Mouse (Mus musculus): ENCODE measurements around the gene Capza1. TPM values are rescaled to one million over a fixed set of nuclear protein-coding genes. Genes with fewer than 3 reads are reported as not detected.
A peak's percentile ranks its signal among the peaks of the same experiment; 100 is the strongest.
"Not testable (repeated sequence)": the region's sequence is repeated elsewhere in the genome, so short reads cannot be mapped to it uniquely, and the experiment has no call there.

Capza1 gene
- polyA plus RNA-seq, 1 experiment from 2014 or later: 192 TPM

- Histone ChIP-seq H3K4me1 (ENCODE audit: control insufficient read depth, insufficient read depth, low read length) (peaks cover 21% of the 10 kb centered on the region; the same call in 1 of the 2 replicates), H3K9ac (ENCODE audit: low read depth, low read length) (0 out of 2 replicates have a peak overlapping the region, but pooled peaks have one; percentile 22), H3K36me3 (ENCODE audit: control insufficient read depth, insufficient read depth, low read length) (peaks cover 30% of the 10 kb centered on the region), H3K4me2 (ENCODE audit: low read depth, low read length) (peak overlapping the region; percentile 58; the same call in 1 of the 2 replicates)
- H3K27ac ChIP-seq (replicated peaks; ENCODE audit: low read depth, low read length); ATAC-seq (ENCODE audit: low read depth); H3K4me3 ChIP-seq (ENCODE audit: low read depth, low read length); H3K27me3 ChIP-seq (replicated peaks; ENCODE audit: control insufficient read depth, insufficient read depth, low read length); DNase-seq (ENCODE audit: low spot score); H3K9me3 ChIP-seq (ENCODE audit: control insufficient read depth, low read length): not testable (repeated sequence)
These were observed 2.4 kb upstream of the Capza1 start for GRCm38 (mm10) chr3:104866674-104867073.

- H3K27me3 ChIP-seq (replicated peaks; ENCODE audit: control insufficient read depth, insufficient read depth, low read length): no peaks in the 10 kb centered on the region
- H3K4me3 ChIP-seq (ENCODE audit: low read depth, low read length): peak overlapping the region; percentile 93
- peaks cover 17% of the 10 kb centered on the region for H3K36me3 ChIP-seq (ENCODE audit: control insufficient read depth, insufficient read depth, low read length)
- peak overlapping the region; percentile 98 for H3K27ac ChIP-seq (replicated peaks; ENCODE audit: low read depth, low read length)
- peaks cover 21% of the 10 kb centered on the region; the same call in 1 of the 2 replicates for H3K4me1 ChIP-seq (ENCODE audit: control insufficient read depth, insufficient read depth, low read length)
- DNase-seq (ENCODE audit: low spot score) (peak; percentile 19), ATAC-seq (ENCODE audit: low read depth) (no peak)
- peak overlapping the region; percentile 58 for H3K4me2 ChIP-seq (ENCODE audit: low read depth, low read length)
- 1% methylated on average over 12 of the region's 12 CpGs for whole genome bisulfite sequencing
- no peaks in the 10 kb centered on the region for H3K9me3 ChIP-seq (ENCODE audit: control insufficient read depth, low read length)
- H3K9ac ChIP-seq (ENCODE audit: low read depth, low read length): peak overlapping the region; percentile 78
These were observed 1.1 kb upstream of the Capza1 start for GRCm38 (mm10) chr3:104865341-104865788.

DNA sequence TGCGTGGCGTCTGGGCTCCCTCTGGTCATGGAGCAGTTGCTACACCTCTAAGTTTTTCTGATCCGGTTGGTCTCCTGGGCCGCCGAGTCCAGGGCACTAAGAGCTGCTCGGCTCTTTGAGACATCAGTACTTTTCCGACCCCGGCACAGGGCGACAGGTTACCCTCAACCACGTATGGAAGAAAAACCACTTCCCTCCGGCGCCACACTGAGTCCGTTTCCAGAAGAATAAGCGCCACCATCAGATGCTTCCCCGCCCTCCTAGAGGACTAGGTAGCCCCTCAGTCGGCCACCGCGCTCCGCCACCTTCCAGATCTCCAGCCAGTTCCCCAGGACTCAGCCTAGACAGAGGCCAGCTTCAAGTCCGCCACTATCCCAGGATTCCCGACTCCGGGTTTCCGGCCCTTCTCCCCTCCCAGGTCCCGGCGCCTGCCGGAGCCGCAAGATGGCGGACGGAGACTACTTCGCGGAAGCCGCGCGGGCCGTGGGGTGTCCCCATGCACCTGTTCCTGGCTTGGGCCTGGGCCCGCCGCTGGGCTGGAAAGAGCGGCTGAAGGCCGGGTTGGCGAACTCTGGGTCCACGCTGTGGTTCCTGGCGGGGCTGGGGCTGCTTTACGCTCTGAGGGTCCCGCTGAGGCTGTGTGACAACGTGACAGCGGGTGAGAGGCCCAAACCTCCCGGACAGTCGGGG, 491 bp upstream of the Capza1 start:
- Histone ChIP-seq H3K9me3 (ENCODE audit: control insufficient read depth, low read length) (no peaks in the 10 kb centered on the region), H3K9ac (ENCODE audit: low read depth, low read length) (peak overlapping the region; percentile 78), H3K27ac (replicated peaks; ENCODE audit: low read depth, low read length) (peak overlapping the region; percentile 98), H3K36me3 (ENCODE audit: control insufficient read depth, insufficient read depth, low read length) (peaks cover 11% of the 10 kb centered on the region; the same call in 1 of the 2 replicates), H3K4me1 (ENCODE audit: control insufficient read depth, insufficient read depth, low read length) (peaks cover 21% of the 10 kb centered on the region; the same call in 1 of the 2 replicates), H3K4me3 (ENCODE audit: low read depth, low read length) (peak overlapping the region; percentile 93), H3K27me3 (replicated peaks; ENCODE audit: control insufficient read depth, insufficient read depth, low read length) (no peaks in the 10 kb centered on the region), H3K4me2 (ENCODE audit: low read depth, low read length) (peak overlapping the region; percentile 58)
- WGBS: under 1% methylated on average over 46 of the region's 48 CpGs
- DNase-seq (ENCODE audit: low spot score): peak; percentile 93
- peak; percentile 94 for ATAC-seq (ENCODE audit: low read depth)

GRCm38 (mm10) chr3:104858560-104858959, 5.7 kb downstream of the Capza1 start:
- 89% methylated on average over 1 of the region's 1 CpGs for WGBS
- Histone ChIP-seq H3K4me2 (ENCODE audit: low read depth, low read length) (no peak overlapping the region), H3K36me3 (ENCODE audit: control insufficient read depth, insufficient read depth, low read length) (peaks cover 12% of the 10 kb centered on the region; the same call in 1 of the 2 replicates), H3K4me1 (ENCODE audit: control insufficient read depth, insufficient read depth, low read length) (peaks cover 12% of the 10 kb centered on the region; the same call in 1 of the 2 replicates), H3K9me3 (ENCODE audit: control insufficient read depth, low read length) (no peaks in the 10 kb centered on the region), H3K9ac (ENCODE audit: low read depth, low read length) (no peak overlapping the region), H3K27me3 (replicated peaks; ENCODE audit: control insufficient read depth, insufficient read depth, low read length) (no peaks in the 10 kb centered on the region), H3K27ac (replicated peaks; ENCODE audit: low read depth, low read length) (no peak overlapping the region), H3K4me3 (ENCODE audit: low read depth, low read length) (no peak overlapping the region)
- ATAC-seq (ENCODE audit: low read depth): no peak
- no peak for DNase-seq (ENCODE audit: low spot score)

DNA sequence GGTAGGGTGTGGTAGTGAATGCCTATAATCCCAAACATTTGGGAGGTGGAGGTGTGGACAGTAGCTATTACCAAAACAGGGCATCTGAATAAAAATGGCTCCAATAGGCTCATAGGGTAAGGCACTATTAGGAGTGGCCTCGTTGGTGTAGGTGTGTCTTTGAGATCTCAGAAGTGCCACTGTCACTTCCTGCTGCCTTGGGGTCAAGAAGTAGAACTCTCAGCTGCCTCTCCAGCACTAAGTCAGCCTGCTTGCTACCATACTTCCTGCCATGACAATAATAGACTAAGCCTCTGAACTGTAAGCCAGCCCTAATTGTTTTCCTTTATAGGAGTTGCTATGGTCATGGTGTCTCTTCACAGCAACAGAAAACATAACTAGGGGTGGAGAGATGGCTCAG, 8.2 kb downstream of the Capza1 start:
- Histone ChIP-seq H3K4me1 (ENCODE audit: control insufficient read depth, insufficient read depth, low read length) (no peaks in the 10 kb centered on the region), H3K4me2 (ENCODE audit: low read depth, low read length) (no peak overlapping the region), H3K27ac (replicated peaks; ENCODE audit: low read depth, low read length) (no peak overlapping the region), H3K36me3 (ENCODE audit: control insufficient read depth, insufficient read depth, low read length) (peaks cover 12% of the 10 kb centered on the region; the same call in 1 of the 2 replicates), H3K4me3 (ENCODE audit: low read depth, low read length) (no peak overlapping the region), H3K9ac (ENCODE audit: low read depth, low read length) (no peak overlapping the region), H3K27me3 (replicated peaks; ENCODE audit: control insufficient read depth, insufficient read depth, low read length) (no peaks in the 10 kb centered on the region), H3K9me3 (ENCODE audit: control insufficient read depth, low read length) (no peaks in the 10 kb centered on the region)
- no peak for DNase-seq (ENCODE audit: low spot score)
- no peak for ATAC-seq (ENCODE audit: low read depth)
- WGBS: 82% methylated on average over 1 of the region's 1 CpGs

GRCm38 (mm10) chr3:104854866-104855265, 9.4 kb downstream of the Capza1 start:
- H3K36me3 ChIP-seq (ENCODE audit: control insufficient read depth, insufficient read depth, low read length): peaks cover 15% of the 10 kb centered on the region; the same call in 1 of the 2 replicates
- no peak overlapping the region for H3K9ac ChIP-seq (ENCODE audit: low read depth, low read length)
- ATAC-seq (ENCODE audit: low read depth) (no peak), DNase-seq (ENCODE audit: low spot score) (no peak)
- H3K27ac ChIP-seq (replicated peaks; ENCODE audit: low read depth, low read length): no peak overlapping the region
- H3K4me2 ChIP-seq (ENCODE audit: low read depth, low read length): no peak overlapping the region
- no peaks in the 10 kb centered on the region for H3K4me1 ChIP-seq (ENCODE audit: control insufficient read depth, insufficient read depth, low read length)
- H3K4me3 ChIP-seq (ENCODE audit: low read depth, low read length): no peak overlapping the region
- no peaks in the 10 kb centered on the region for H3K27me3 ChIP-seq (replicated peaks; ENCODE audit: control insufficient read depth, insufficient read depth, low read length)
- no peaks in the 10 kb centered on the region for H3K9me3 ChIP-seq (ENCODE audit: control insufficient read depth, low read length)

- 82% methylated on average over 1 of the region's 1 CpGs for whole genome bisulfite sequencing
- no peak for ATAC-seq (ENCODE audit: low read depth)
- H3K4me1 ChIP-seq (ENCODE audit: control insufficient read depth, insufficient read depth, low read length): no peaks in the 10 kb centered on the region
These were observed 9.8 kb downstream of the Capza1 start for GRCm38 (mm10) chr3:104854465-104854864.

GRCm38 (mm10) chr3:104846601-104847000, 17.7 kb downstream of the Capza1 start:
- H3K27ac ChIP-seq (replicated peaks; ENCODE audit: low read depth, low read length): no peak overlapping the region
- no peaks in the 10 kb centered on the region for H3K9me3 ChIP-seq (ENCODE audit: control insufficient read depth, low read length)
- DNase-seq (ENCODE audit: low spot score): no peak
- H3K4me3 ChIP-seq (ENCODE audit: low read depth, low read length): no peak overlapping the region
- 87% methylated on average over 4 of the region's 4 CpGs for WGBS
- no peaks in the 10 kb centered on the region for H3K4me1 ChIP-seq (ENCODE audit: control insufficient read depth, insufficient read depth, low read length)
- no peak overlapping the region for H3K4me2 ChIP-seq (ENCODE audit: low read depth, low read length)
- peaks cover 44% of the 10 kb centered on the region for H3K36me3 ChIP-seq (ENCODE audit: control insufficient read depth, insufficient read depth, low read length)
- H3K9ac ChIP-seq (ENCODE audit: low read depth, low read length): no peak overlapping the region
- no peaks in the 10 kb centered on the region for H3K27me3 ChIP-seq (replicated peaks; ENCODE audit: control insufficient read depth, insufficient read depth, low read length)
- no peak for ATAC-seq (ENCODE audit: low read depth)

More at GRCm38 (mm10) chr3:104854465-104854864, 9.8 kb downstream of the Capza1 start:
- Histone ChIP-seq H3K9me3 (ENCODE audit: control insufficient read depth, low read length) (no peaks in the 10 kb centered on the region), H3K27me3 (replicated peaks; ENCODE audit: control insufficient read depth, insufficient read depth, low read length) (no peaks in the 10 kb centered on the region), H3K27ac (replicated peaks; ENCODE audit: low read depth, low read length) (no peak overlapping the region), H3K36me3 (ENCODE audit: control insufficient read depth, insufficient read depth, low read length) (peaks cover 17% of the 10 kb centered on the region; the same call in 1 of the 2 replicates), H3K9ac (ENCODE audit: low read depth, low read length) (no peak overlapping the region), H3K4me2 (ENCODE audit: low read depth, low read length) (no peak overlapping the region), H3K4me3 (ENCODE audit: low read depth, low read length) (no peak overlapping the region)
- DNase-seq (ENCODE audit: low spot score): no peak

DNA sequence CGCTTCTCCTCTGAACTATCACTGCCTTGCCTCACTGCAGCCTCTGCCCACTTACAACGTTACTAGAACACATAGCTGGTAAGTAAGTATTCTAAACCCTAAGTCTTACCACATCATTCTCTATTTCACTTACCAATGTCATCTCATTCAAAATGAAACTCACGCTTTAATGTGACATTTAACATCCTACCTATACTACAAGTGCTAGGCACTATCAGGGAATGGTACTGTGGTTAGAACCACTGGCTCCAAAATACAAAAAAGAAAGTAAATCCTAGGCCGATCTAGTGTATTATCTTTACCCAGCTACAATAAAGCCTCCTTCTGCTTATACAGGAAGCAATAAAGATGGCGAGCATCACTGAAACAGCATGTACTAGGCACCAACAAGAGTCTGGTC, 23.3 kb downstream of the Capza1 start:
- WGBS: 96% methylated on average over 5 of the region's 5 CpGs
- no peak overlapping the region for H3K27ac ChIP-seq (replicated peaks; ENCODE audit: low read depth, low read length)
- DNase-seq (ENCODE audit: low spot score) (no peak), ATAC-seq (ENCODE audit: low read depth) (no peak)
- H3K9me3 ChIP-seq (ENCODE audit: control insufficient read depth, low read length): no peaks in the 10 kb centered on the region
- H3K36me3 ChIP-seq (ENCODE audit: control insufficient read depth, insufficient read depth, low read length): peaks cover 83% of the 10 kb centered on the region
- no peak overlapping the region for H3K4me2 ChIP-seq (ENCODE audit: low read depth, low read length)
- no peak overlapping the region for H3K9ac ChIP-seq (ENCODE audit: low read depth, low read length)
- H3K4me3 ChIP-seq (ENCODE audit: low read depth, low read length): no peak overlapping the region
- no peaks in the 10 kb centered on the region for H3K4me1 ChIP-seq (ENCODE audit: control insufficient read depth, insufficient read depth, low read length)
- H3K27me3 ChIP-seq (replicated peaks; ENCODE audit: control insufficient read depth, insufficient read depth, low read length): no peaks in the 10 kb centered on the region
